In genomic region chr4:124817803-124818202, GRCm38 (mm10) we compare ENCODE assay signal across 8 mouse cellular contexts. TPM values are rescaled to one million over a fixed set of nuclear protein-coding genes. Genes with fewer than 3 reads are reported as not detected.
A peak's percentile ranks its signal among the peaks of the same experiment; 100 is the strongest.
DNase-seq lines count a peak whose midpoint lies in the region; ATAC-seq and TF ChIP-seq lines count a peak whose summit lies in the region.

No protein-coding gene starts in this region.

- WGBS in hindbrain, embryonic 11.5 days: 28% methylated on average over 6 of the region's 6 CpGs
- 28% methylated on average over 6 of the region's 6 CpGs for WGBS in hindbrain, embryonic 14.5 days
- 10% methylated on average over 6 of the region's 6 CpGs for WGBS in heart, embryonic 14.5 days
- 13% methylated on average over 6 of the region's 6 CpGs for whole genome bisulfite sequencing in midbrain, postnatal 0 days

- H3K27ac ChIP-seq in hindbrain, embryonic 11.5 days (ENCODE audit: low read depth, low read length): no peak overlapping the region
- no peak overlapping the region for H3K27ac ChIP-seq in hindbrain, embryonic 14.5 days
- no peak overlapping the region for H3K27ac ChIP-seq in heart, embryonic 14.5 days (replicated peaks in 1 of 2; ENCODE audit: control insufficient read depth in 1 of 2, insufficient read depth in 1 of 2, low read depth in 2 of 2, low read length in 2 of 2)
- H3K27ac ChIP-seq in midbrain, postnatal 0 days (ENCODE audit: low read depth, low read length): no peak overlapping the region

- no peak for TF ChIP-seq POLR2A in brain, embryonic 14.5 days (IDR thresholded peaks at IDR 0.05; ENCODE audit: borderline replicate concordance, extremely low read depth, insufficient read depth, insufficient read length, poor library complexity, severe bottlenecking)

- H3K27me3 ChIP-seq in hindbrain, embryonic 11.5 days (ENCODE audit: control insufficient read depth, insufficient read depth, low read length): no peaks in the 10 kb centered on the region
- H3K27me3 ChIP-seq in hindbrain, embryonic 14.5 days (ENCODE audit: control insufficient read depth, insufficient read depth, low read length): no peaks in the 10 kb centered on the region
- no peaks in the 10 kb centered on the region for H3K27me3 ChIP-seq in heart, embryonic 14.5 days (ENCODE audit: control insufficient read depth, insufficient read depth, low read length)
- H3K27me3 ChIP-seq in midbrain, postnatal 0 days (ENCODE audit: insufficient read depth, low read length): no peaks in the 10 kb centered on the region

- ATAC-seq in hindbrain, embryonic 11.5 days (ENCODE audit: low FRiP score): peak; percentile 70
- no peak for ATAC-seq in hindbrain, embryonic 14.5 days (ENCODE audit: low FRiP score)
- peak; percentile 86 for ATAC-seq in heart, embryonic 14.5 days (ENCODE audit: insufficient number of reproducible peaks, insufficient read depth, low FRiP score, low read depth)
- no peak for ATAC-seq in midbrain, postnatal 0 days (ENCODE audit: low FRiP score)

- H3K36me3 ChIP-seq in hindbrain, embryonic 11.5 days (ENCODE audit: control insufficient read depth, insufficient read depth, low read length): no peaks in the 10 kb centered on the region
- peaks cover 41% of the 10 kb centered on the region for H3K36me3 ChIP-seq in hindbrain, embryonic 14.5 days (replicated peaks; ENCODE audit: control insufficient read depth, insufficient read depth)
- H3K36me3 ChIP-seq in heart, embryonic 14.5 days (ENCODE audit: control insufficient read depth, insufficient read depth, low read length): peaks cover 41% of the 10 kb centered on the region
- H3K36me3 ChIP-seq in midbrain, postnatal 0 days (ENCODE audit: insufficient read depth, low read length): peaks cover 26% of the 10 kb centered on the region

- no peak overlapping the region for H3K4me2 ChIP-seq in hindbrain, embryonic 11.5 days (replicated peaks; ENCODE audit: low read depth, low read length)
- no peak overlapping the region for H3K4me2 ChIP-seq in hindbrain, embryonic 14.5 days (replicated peaks)
- no peak overlapping the region for H3K4me2 ChIP-seq in heart, embryonic 14.5 days (ENCODE audit: low read length)
- H3K4me2 ChIP-seq in midbrain, postnatal 0 days (ENCODE audit: low read depth, low read length, poor library complexity, severe bottlenecking): no peak overlapping the region

- no peaks in the 10 kb centered on the region for H3K4me1 ChIP-seq in hindbrain, embryonic 11.5 days (replicated peaks; ENCODE audit: control insufficient read depth, insufficient read depth, low read length)
- no peaks in the 10 kb centered on the region for H3K4me1 ChIP-seq in hindbrain, embryonic 14.5 days (replicated peaks; ENCODE audit: control insufficient read depth, insufficient read depth, low read length)
- H3K4me1 ChIP-seq in heart, embryonic 14.5 days (ENCODE audit: control insufficient read depth in 2 of 2, insufficient read depth in 2 of 2, low read length in 2 of 2): peaks cover 3 to 11% of the 10 kb centered on the region in 2 experiments; a peak in 3 of 4 replicates
- no peaks in the 10 kb centered on the region for H3K4me1 ChIP-seq in midbrain, postnatal 0 days (ENCODE audit: insufficient read depth, low read length)

- TF ChIP-seq CTCF in brain, embryonic 14.5 days (IDR thresholded peaks at IDR 0.05; ENCODE audit: borderline replicate concordance, extremely low read depth, insufficient read depth, insufficient read length): no peak
- TF ChIP-seq CTCF in midbrain, postnatal 0 days (IDR thresholded peaks at IDR 0.05): no peak

- DNase-seq in hindbrain, embryonic 11.5 days (ENCODE audit: low spot score): peak; percentile 25
- DNase-seq in hindbrain, embryonic 14.5 days (ENCODE audit: low spot score): no peak
- DNase-seq in brain, embryonic 14.5 days (ENCODE audit: low read depth): peak; percentile 35
- peak; percentile 80 to 86 for DNase-seq in kidney, postnatal 36 days
- DNase-seq in midbrain, postnatal 0 days (ENCODE audit: low spot score): peak; percentile 6
- DNase-seq in left cerebral cortex, postnatal 14 days (ENCODE audit: low spot score in 2 of 2): no peak
- DNase-seq in layer of hippocampus, postnatal 10 days (ENCODE audit: low spot score in 2 of 2): no peak

- H3K9ac ChIP-seq in hindbrain, embryonic 11.5 days (ENCODE audit: low read depth, low read length): no peak overlapping the region
- H3K9ac ChIP-seq in hindbrain, embryonic 14.5 days: no peak overlapping the region
- no peak overlapping the region for H3K9ac ChIP-seq in heart, embryonic 14.5 days (ENCODE audit: low read length)
- H3K9ac ChIP-seq in midbrain, postnatal 0 days (replicated peaks; ENCODE audit: low read length, poor library complexity, severe bottlenecking): no peak overlapping the region

- no peaks in the 10 kb centered on the region for H3K9me3 ChIP-seq in hindbrain, embryonic 11.5 days (ENCODE audit: control insufficient read depth, low read length)
- H3K9me3 ChIP-seq in hindbrain, embryonic 14.5 days (ENCODE audit: control insufficient read depth, low read length): no peaks in the 10 kb centered on the region
- H3K9me3 ChIP-seq in heart, embryonic 14.5 days (ENCODE audit: control insufficient read depth, low read length): no peaks in the 10 kb centered on the region
- no peaks in the 10 kb centered on the region for H3K9me3 ChIP-seq in midbrain, postnatal 0 days (ENCODE audit: low read length)

- intact Hi-C loops in left cerebral cortex, postnatal 14 days (cut with DNase I): no loop called here

- no peak overlapping the region for H3K4me3 ChIP-seq in hindbrain, embryonic 11.5 days (ENCODE audit: low read depth, low read length)
- H3K4me3 ChIP-seq in hindbrain, embryonic 14.5 days (replicated peaks; ENCODE audit: low read length): no peak overlapping the region
- H3K4me3 ChIP-seq in heart, embryonic 14.5 days (ENCODE audit: control insufficient read depth in 1 of 2, insufficient read depth in 1 of 2, low read depth in 1 of 2, low read length in 2 of 2): no peak overlapping the region
- H3K4me3 ChIP-seq in midbrain, postnatal 0 days (ENCODE audit: low read depth, low read length): no peak overlapping the region

RNA-seq across cellular contexts. Expression of gene Mtf1, which starts 15.9 kb away (rescaled TPM):
- 15.1 and 15.9 TPM in 2 replicates for polyA plus RNA-seq in hindbrain, embryonic 11.5 days (2014; fragmentation: Nextera tagmentation; extraction: Ambion mirVana)
- 10.6 and 13.2 TPM in 2 replicates for polyA plus RNA-seq in hindbrain, embryonic 14.5 days (2014; fragmentation: Nextera tagmentation; extraction: Ambion mirVana)
- 9.3 and 11.5 TPM in 2 replicates for polyA plus RNA-seq in brain, embryonic 14.5 days (2012; rRNA removed)
- 11.4 and 14.0 TPM in 2 replicates for polyA plus RNA-seq in heart, embryonic 14.5 days (2014; fragmentation: Nextera tagmentation; extraction: Ambion mirVana)
- 7.0 and 15.5 TPM in 2 replicates for total RNA-seq in midbrain, postnatal 0 days (2014; rRNA removed)
- 22.1 and 24.7 TPM in 2 replicates for polyA plus RNA-seq in midbrain, postnatal 0 days (2015; fragmentation: Nextera tagmentation; extraction: Ambion mirVana)
- total RNA-seq in left cerebral cortex, postnatal 14 days (2021): 10 to 100 TPM; 24.5 to 25.8 TPM
- total RNA-seq in layer of hippocampus, postnatal 10 days (2021): 10 to 100 TPM; 20.6 to 24.1 TPM

RNA-seq across cellular contexts. Expression of gene Yrdc, which starts 32.7 kb away (rescaled TPM):
- polyA plus RNA-seq in hindbrain, embryonic 11.5 days (2014; fragmentation: Nextera tagmentation; extraction: Ambion mirVana): 44.0 and 50.8 TPM in 2 replicates
- polyA plus RNA-seq in hindbrain, embryonic 14.5 days (2014; fragmentation: Nextera tagmentation; extraction: Ambion mirVana): 54.2 and 55.1 TPM in 2 replicates
- 56.4 and 79.6 TPM in 2 replicates for polyA plus RNA-seq in brain, embryonic 14.5 days (2012; rRNA removed)
- polyA plus RNA-seq in heart, embryonic 14.5 days (2014; fragmentation: Nextera tagmentation; extraction: Ambion mirVana): 23.1 and 28.1 TPM in 2 replicates
- total RNA-seq in midbrain, postnatal 0 days (2014; rRNA removed): 54.5 and 78.4 TPM in 2 replicates
- 48.9 and 55.7 TPM in 2 replicates for polyA plus RNA-seq in midbrain, postnatal 0 days (2015; fragmentation: Nextera tagmentation; extraction: Ambion mirVana)
- 10 to 100 TPM; 29.6 to 29.7 TPM for total RNA-seq in left cerebral cortex, postnatal 14 days (2021)
- 10 to 100 TPM; 24.5 to 26.6 TPM for total RNA-seq in layer of hippocampus, postnatal 10 days (2021)

RNA-seq across cellular contexts. Expression of gene 1110065P20Rik, which starts 33.2 kb away (rescaled TPM):
- 55.0 and 55.9 TPM in 2 replicates for polyA plus RNA-seq in hindbrain, embryonic 11.5 days (2014; fragmentation: Nextera tagmentation; extraction: Ambion mirVana)
- 93.5 and 102 TPM in 2 replicates for polyA plus RNA-seq in hindbrain, embryonic 14.5 days (2014; fragmentation: Nextera tagmentation; extraction: Ambion mirVana)
- polyA plus RNA-seq in brain, embryonic 14.5 days (2012; rRNA removed): 71.3 and 98.0 TPM in 2 replicates
- 48.8 and 56.9 TPM in 2 replicates for polyA plus RNA-seq in heart, embryonic 14.5 days (2014; fragmentation: Nextera tagmentation; extraction: Ambion mirVana)
- total RNA-seq in midbrain, postnatal 0 days (2014; rRNA removed): 163 and 181 TPM in 2 replicates
- polyA plus RNA-seq in midbrain, postnatal 0 days (2015; fragmentation: Nextera tagmentation; extraction: Ambion mirVana): 135 and 141 TPM in 2 replicates
- 10 to 100 TPM; 88.7 to 91.2 TPM for total RNA-seq in left cerebral cortex, postnatal 14 days (2021)
- 100 to 1,000 TPM; 107 to 115 TPM for total RNA-seq in layer of hippocampus, postnatal 10 days (2021)

RNA-seq across cellular contexts. Expression of gene Maneal, which starts 44.2 kb away (rescaled TPM):
- polyA plus RNA-seq in hindbrain, embryonic 11.5 days (2014; fragmentation: Nextera tagmentation; extraction: Ambion mirVana): 10.0 and 10.3 TPM in 2 replicates
- polyA plus RNA-seq in hindbrain, embryonic 14.5 days (2014; fragmentation: Nextera tagmentation; extraction: Ambion mirVana): 16.9 and 17.6 TPM in 2 replicates
- polyA plus RNA-seq in brain, embryonic 14.5 days (2012; rRNA removed): 48.8 and 50.3 TPM in 2 replicates
- 0.14 and 0.16 TPM in 2 replicates for polyA plus RNA-seq in heart, embryonic 14.5 days (2014; fragmentation: Nextera tagmentation; extraction: Ambion mirVana)
- total RNA-seq in midbrain, postnatal 0 days (2014; rRNA removed): 43.7 and 50.5 TPM in 2 replicates
- 9.4 and 9.5 TPM in 2 replicates for polyA plus RNA-seq in midbrain, postnatal 0 days (2015; fragmentation: Nextera tagmentation; extraction: Ambion mirVana)
- 10 to 100 TPM; 51.1 to 55.7 TPM for total RNA-seq in left cerebral cortex, postnatal 14 days (2021)
- total RNA-seq in layer of hippocampus, postnatal 10 days (2021): 10 to 100 TPM; 43.5 to 48.3 TPM

Comparison
In these comparisons a context has a peak if more than half of its experiments do, and no peak if none do; other contexts are left out.
1. ATAC-seq: peak in hindbrain, embryonic 11.5 days (single experiment) and heart, embryonic 14.5 days (single experiment); none in hindbrain, embryonic 14.5 days (single experiment) and midbrain, postnatal 0 days (single experiment).
2. DNase-seq: peak in hindbrain, embryonic 11.5 days (single experiment), brain, embryonic 14.5 days (single experiment), kidney, postnatal 36 days (2 of 2) and midbrain, postnatal 0 days (single experiment); none in hindbrain, embryonic 14.5 days (single experiment), left cerebral cortex, postnatal 14 days (0 of 2) and layer of hippocampus, postnatal 10 days (0 of 2).